Mouse (Mus musculus) gastrocnemius, adult 18-20 months (tissue): ENCODE results near the gene Mug2. TPM values are rescaled to one million over a fixed set of nuclear protein-coding genes. Genes with fewer than 3 reads are reported as not detected.
"Not testable (repeated sequence)": the region's sequence is repeated elsewhere in the genome, so short reads cannot be mapped to it uniquely, and the experiment has no call there.

ENCODE experiments used
- DNase-seq: peaks from one replicate; pipeline ENCODE4 v3.0.0; 2021; ENCODE audit warnings: low spot score
- long read RNA-seq, 2 experiments: library from polyadenylated mRNA; stranded (forward); transcript quantifications; one replicate each; pipeline ENCODE4 v2.0.0; 2021
- total RNA-seq, 2 experiments: library from RNA; stranded (reverse); gene quantifications; 2 replicates each; pipeline ENCODE4 v1.2.3; 2021

The Mug2 gene
- under 1 TPM in 1 of 2 experiments, not detected in 1; 0.09 TPM for total RNA-seq
- long read RNA-seq, experiment 1, result 0 reads
- long read RNA-seq, experiment 2, result 0 reads

DNA sequence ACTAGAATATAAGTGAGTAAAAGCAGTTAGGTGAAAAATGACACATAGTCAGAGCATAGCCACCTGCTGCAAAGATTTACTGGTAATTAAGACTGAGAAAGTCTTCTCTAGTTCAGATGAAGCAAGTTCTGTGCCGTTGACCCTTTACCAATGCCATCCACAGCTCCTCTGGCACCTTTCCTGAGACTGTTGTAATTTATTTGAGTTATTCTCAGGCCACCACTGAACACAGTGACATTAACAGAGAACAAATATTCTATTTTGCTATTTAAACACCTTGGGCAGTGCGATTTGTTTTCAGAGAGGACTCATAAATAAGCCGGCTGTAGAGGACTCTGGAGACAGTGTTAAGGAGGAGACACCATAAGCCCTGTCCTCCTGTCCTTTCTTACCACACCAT, at the start of gene Mug2:
TSS of gene Mug2 (plus strand) at position 301 of the 400 bp plus-strand sequence.
- not testable (repeated sequence) for DNase-seq

DNA sequence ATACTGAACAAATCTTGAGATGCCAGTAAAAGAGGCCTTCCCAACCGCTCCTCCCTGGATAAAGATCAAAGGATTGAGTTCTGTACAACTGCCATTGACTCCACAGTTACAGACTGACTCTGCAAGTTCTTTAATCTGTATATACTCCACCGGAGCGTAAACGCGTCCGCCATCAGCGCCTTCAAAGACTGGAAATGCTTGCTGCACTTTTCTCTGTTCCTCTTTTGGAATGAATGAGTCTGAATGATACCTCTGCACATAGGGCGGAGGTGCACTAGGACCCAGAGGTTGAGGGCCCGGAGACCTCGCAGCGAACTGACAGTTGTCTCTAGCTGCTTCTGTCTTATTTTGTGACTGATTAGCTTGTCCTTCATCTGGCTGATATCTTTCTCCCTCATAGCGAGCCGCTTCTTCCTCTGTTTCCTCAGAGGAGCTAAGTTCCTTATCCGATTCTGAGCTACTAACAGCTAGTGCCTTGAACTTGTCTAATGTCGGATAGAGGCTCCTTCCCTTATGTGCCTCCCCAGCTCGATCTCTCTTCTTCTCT, 48.7 kb upstream of the Mug2 start:
- DNase-seq, result not testable (repeated sequence)

DNA sequence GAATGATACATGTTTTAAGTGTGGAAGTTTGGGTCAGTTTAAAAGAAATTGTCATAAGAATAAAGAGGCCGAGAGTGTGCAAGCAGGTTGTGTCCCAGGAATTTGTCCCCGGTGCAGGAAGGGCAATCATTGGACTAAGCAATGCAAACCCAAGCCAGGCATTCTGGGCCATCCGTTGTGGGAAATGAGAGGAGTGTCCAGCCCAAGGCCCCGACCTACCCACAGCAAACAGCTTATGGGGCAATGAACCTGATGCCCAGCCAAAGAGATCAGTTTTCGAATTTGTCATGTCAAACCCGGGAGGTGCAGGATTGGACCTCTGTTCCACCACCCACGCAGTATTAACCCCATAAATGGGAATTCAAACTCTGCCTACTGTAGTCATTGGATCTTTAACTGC, 30.9 kb upstream of the Mug2 start:
- DNase-seq, result no peak

DNA sequence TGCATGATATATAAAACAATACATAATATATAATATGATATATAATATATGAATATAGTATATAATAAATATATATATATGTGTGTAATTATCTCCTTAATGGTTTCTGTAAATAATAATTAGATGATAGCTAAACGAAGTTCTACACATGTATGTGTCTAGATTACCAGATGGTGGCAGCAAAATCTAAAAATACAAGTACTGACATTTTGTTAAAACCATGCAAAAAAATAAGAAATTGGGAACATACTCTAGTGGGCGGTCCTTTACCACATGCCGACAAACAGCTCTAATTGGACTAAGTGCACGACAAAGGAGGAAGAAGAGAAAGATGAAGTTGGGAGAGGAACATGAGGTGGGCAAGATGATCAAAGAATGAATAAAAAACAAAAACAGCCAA, 94.3 kb downstream of the Mug2 start:
- no peak for DNase-seq

DNA sequence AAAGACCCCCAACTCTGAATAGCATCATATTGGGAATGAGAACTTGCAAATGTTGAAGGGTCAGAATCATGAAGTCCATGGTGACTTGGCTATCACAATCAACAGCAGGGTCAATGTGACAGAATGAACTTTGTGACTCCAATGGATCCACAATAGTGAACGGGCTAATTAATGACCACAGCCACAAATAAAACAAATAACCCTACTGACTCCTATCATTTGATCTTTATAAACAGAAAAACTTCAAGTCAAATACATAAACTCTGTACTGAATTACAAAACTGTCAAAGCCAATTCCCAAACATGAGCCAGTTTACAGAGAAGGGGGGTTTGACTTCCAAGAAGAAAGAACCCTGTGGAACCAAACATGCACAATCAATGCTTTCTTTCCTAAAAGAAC, 95.1 kb downstream of the Mug2 start:
- DNase-seq, result no peak

DNA sequence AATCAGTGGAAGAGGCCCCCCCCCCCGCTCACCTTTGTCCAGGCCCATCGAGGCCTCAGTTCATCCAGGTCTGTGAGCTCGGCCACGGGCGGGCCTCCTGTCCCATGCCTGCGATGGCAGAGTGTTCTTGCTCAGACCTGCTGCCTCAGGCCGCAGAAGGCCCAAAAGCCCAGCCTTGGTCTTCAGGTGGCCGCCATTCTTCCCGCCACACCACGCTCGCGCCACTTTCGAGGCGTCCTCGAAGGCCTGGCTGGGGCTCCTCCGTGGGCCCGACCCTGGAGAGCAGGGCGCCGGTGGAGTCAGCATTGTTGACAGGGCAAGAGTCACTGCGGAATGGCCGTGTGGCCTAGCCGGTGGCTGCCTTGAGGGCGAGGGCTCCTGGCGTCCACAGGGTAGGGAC, 110.4 kb downstream of the Mug2 start:
- no peak for DNase-seq

DNA sequence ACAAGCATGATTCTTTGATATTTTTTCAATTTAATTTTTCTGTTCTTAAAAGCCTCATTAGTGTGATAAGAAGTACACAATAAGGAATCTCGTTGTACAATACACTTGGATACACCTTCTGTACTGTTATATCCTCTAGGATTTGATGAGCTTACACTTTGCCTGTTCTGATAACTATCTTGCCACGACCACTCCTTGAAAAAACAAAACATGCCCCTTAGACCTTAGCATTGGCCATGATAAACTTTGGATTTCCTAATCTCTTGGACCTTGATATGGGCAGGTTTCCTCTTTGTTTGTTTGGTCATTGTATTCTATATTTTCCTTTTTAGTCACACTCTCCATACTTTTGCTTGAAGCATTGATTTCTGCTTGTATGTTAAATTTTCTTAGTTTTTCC, 123.0 kb downstream of the Mug2 start:
- no peak for DNase-seq

Other genes starting within 250 kb of the Mug2 start
- under 1 TPM in 1 of 2 experiments, not detected in 1; 0.62 TPM for gene Mug1, start 168.2 kb upstream of the Mug2 start, total RNA-seq